Comparison of ENCODE assay signal across 12 mouse cellular contexts in the genomic region with DNA sequence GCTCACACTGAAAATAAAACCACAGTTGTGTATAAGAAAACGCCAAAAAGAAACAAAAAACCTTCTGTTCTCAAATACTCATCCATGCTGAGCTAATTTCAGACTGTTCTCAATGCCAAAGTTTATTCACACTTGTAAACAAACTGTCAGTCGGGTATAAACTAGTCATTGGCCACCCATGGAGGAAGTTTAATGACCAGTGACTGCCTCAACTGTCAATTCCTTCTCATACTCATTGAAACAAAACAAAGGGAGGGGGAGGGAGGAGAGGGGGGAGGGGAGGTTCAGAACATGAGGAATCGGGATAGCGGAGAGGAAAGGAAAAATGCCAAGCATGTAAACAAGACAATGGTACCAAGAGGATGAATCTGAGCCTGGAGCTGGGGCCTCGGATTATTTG. TPM values are rescaled to one million over a fixed set of nuclear protein-coding genes. Genes with fewer than 3 reads are reported as not detected.
DNase-seq lines count a peak whose midpoint lies in the region; ATAC-seq and TF ChIP-seq lines count a peak whose summit lies in the region.
"Had no signal": no experiment of that assay in that cellular context is flagged by ENCODE, and none has a peak within 500 bp of the region (broad histone marks: within the 10 kb centered on the region; RNA-seq: fewer than 3 reads in every experiment).

No protein-coding gene starts in this region.

- H3K9me3 ChIP-seq in lung, embryonic 15.5 days: no peaks in the 10 kb centered on the region
- H3K9me3 ChIP-seq in hindbrain, embryonic 14.5 days (ENCODE audit: control insufficient read depth, low read length): no peaks in the 10 kb centered on the region
- H3K9me3 ChIP-seq: embryonic facial prominence, embryonic 13.5 days had no signal

- no peak overlapping the region for H3K4me2 ChIP-seq in lung, embryonic 15.5 days
- H3K4me2 ChIP-seq in hindbrain, embryonic 14.5 days (replicated peaks): no peak overlapping the region
- H3K4me2 ChIP-seq: embryonic facial prominence, embryonic 13.5 days had no signal

- H3K9ac ChIP-seq in lung, embryonic 15.5 days: no peak overlapping the region
- H3K9ac ChIP-seq in hindbrain, embryonic 14.5 days: no peak overlapping the region
- H3K9ac ChIP-seq: embryonic facial prominence, embryonic 13.5 days had no signal

- no peak overlapping the region for H3K4me3 ChIP-seq in lung, embryonic 15.5 days
- H3K4me3 ChIP-seq in lung, adult 2 months (replicated peaks; ENCODE audit: extremely low read depth, low read depth, low read length): no peak overlapping the region
- no peak overlapping the region for H3K4me3 ChIP-seq in cortical plate, adult 2 months (ENCODE audit: insufficient read depth, low read length)
- H3K4me3 ChIP-seq in hindbrain, embryonic 14.5 days (replicated peaks; ENCODE audit: low read length): no peak overlapping the region
- H3K4me3 ChIP-seq: embryonic facial prominence, embryonic 13.5 days had no signal

- H3K27me3 ChIP-seq in lung, embryonic 15.5 days: no peaks in the 10 kb centered on the region
- H3K27me3 ChIP-seq in hindbrain, embryonic 14.5 days (ENCODE audit: control insufficient read depth, insufficient read depth, low read length): no peaks in the 10 kb centered on the region
- H3K27me3 ChIP-seq: embryonic facial prominence, embryonic 13.5 days had no signal

- no peak for DNase-seq in lung, adult 2 months
- peak; percentile 39 for DNase-seq in hindbrain, embryonic 14.5 days (ENCODE audit: low spot score)
- DNase-seq in retina, embryonic 14.5 days (ENCODE audit: low spot score): peak; percentile 51
- no peak for DNase-seq in kidney, adult 8-10 months
- no peak for DNase-seq in left cerebral cortex, postnatal 14 days (ENCODE audit: low spot score in 2 of 2)
- DNase-seq: kidney, postnatal 14 days; left cerebral cortex, postnatal 4 days; right cerebral cortex, postnatal 25 days had no signal

- TF ChIP-seq POLR2A in lung, adult 2 months (IDR thresholded peaks at IDR 0.05; ENCODE audit: borderline replicate concordance, extremely low read depth, low read depth, low read length): no peak
- no peak for TF ChIP-seq POLR2A in cortical plate, adult 2 months (IDR thresholded peaks at IDR 0.05; ENCODE audit: extremely low read depth, insufficient read depth, low read length)

- H3K27ac ChIP-seq in lung, embryonic 15.5 days: 0 out of 2 replicates have a peak overlapping the region, but pooled peaks have one; percentile 15
- peak overlapping the region; percentile 81; the same call in 1 of the 2 replicates for H3K27ac ChIP-seq in cortical plate, adult 2 months (ENCODE audit: insufficient read depth, low read length)
- 0 out of 2 replicates have a peak overlapping the region, but pooled peaks have one; percentile 26 for H3K27ac ChIP-seq in hindbrain, embryonic 14.5 days
- H3K27ac ChIP-seq: embryonic facial prominence, embryonic 13.5 days; macrophage had no signal

- intact Hi-C loops in left cerebral cortex, postnatal 14 days (cut with DNase I): no loop called here

- H3K4me1 ChIP-seq in lung, embryonic 15.5 days: peaks cover 11% of the 10 kb centered on the region
- H3K4me1 ChIP-seq in lung, adult 2 months (ENCODE audit: control insufficient read depth, insufficient read depth, low read length): peaks cover 2% of the 10 kb centered on the region
- H3K4me1 ChIP-seq in cortical plate, adult 2 months (ENCODE audit: control insufficient read depth, insufficient read depth, low read length): peaks cover 6% of the 10 kb centered on the region; the same call in 1 of the 2 replicates
- peaks cover 5% of the 10 kb centered on the region; the same call in 1 of the 2 replicates for H3K4me1 ChIP-seq in hindbrain, embryonic 14.5 days (replicated peaks; ENCODE audit: control insufficient read depth, insufficient read depth, low read length)
- H3K4me1 ChIP-seq: embryonic facial prominence, embryonic 13.5 days had no signal

- peak; percentile 84; the same call in 1 of the 2 replicates for ATAC-seq in lung, embryonic 15.5 days (ENCODE audit: borderline replicate concordance, extremely low read depth, low FRiP score, low TSS enrichment)
- peak; percentile 77; the same call in 1 of the 2 replicates for ATAC-seq in hindbrain, embryonic 14.5 days (ENCODE audit: low FRiP score)

- TF ChIP-seq CTCF in lung, adult 2 months (IDR thresholded peaks at IDR 0.05; ENCODE audit: insufficient read depth, low read length): no peak
- TF ChIP-seq CTCF in cortical plate, adult 2 months (IDR thresholded peaks at IDR 0.05; ENCODE audit: extremely low read depth, insufficient read depth, low read length): no peak

- peaks cover 36% of the 10 kb centered on the region for H3K36me3 ChIP-seq in lung, embryonic 15.5 days
- H3K36me3 ChIP-seq in hindbrain, embryonic 14.5 days (replicated peaks; ENCODE audit: control insufficient read depth, insufficient read depth): peaks cover 40% of the 10 kb centered on the region

- WGBS in lung, embryonic 15.5 days: 24% methylated on average over 5 of the region's 5 CpGs
- 40% methylated on average over 5 of the region's 5 CpGs for WGBS in lung, adult 2 months
- WGBS in hindbrain, embryonic 14.5 days: 28% methylated on average over 5 of the region's 5 CpGs

RNA-seq across cellular contexts. Expression of a gene that starts 41.9 kb away (rescaled TPM):
- 19.9 and 22.1 TPM in 2 replicates for polyA plus RNA-seq in lung, embryonic 15.5 days (2015; fragmentation: Nextera tagmentation; extraction: Ambion mirVana)
- 13.7 and 22.3 TPM in 2 replicates for polyA plus RNA-seq in lung, adult 2 months (2012; rRNA removed)
- 41.3 and 47.5 TPM in 2 replicates for polyA plus RNA-seq in cortical plate, adult 2 months (2012; rRNA removed)
- polyA plus RNA-seq in hindbrain, embryonic 14.5 days (2014; fragmentation: Nextera tagmentation; extraction: Ambion mirVana): 66.8 and 69.7 TPM in 2 replicates
- 10 to 100 TPM; 84.6 to 95.1 TPM for total RNA-seq in left cerebral cortex, postnatal 14 days (2021)

RNA-seq across cellular contexts. Expression of a gene that starts 55.5 kb away (rescaled TPM):
- 67.9 and 73.0 TPM in 2 replicates for polyA plus RNA-seq in lung, embryonic 15.5 days (2015; fragmentation: Nextera tagmentation; extraction: Ambion mirVana)
- polyA plus RNA-seq in lung, adult 2 months (2012; rRNA removed): 14.0 and 26.8 TPM in 2 replicates
- 43.0 and 48.3 TPM in 2 replicates for polyA plus RNA-seq in cortical plate, adult 2 months (2012; rRNA removed)
- polyA plus RNA-seq in hindbrain, embryonic 14.5 days (2014; fragmentation: Nextera tagmentation; extraction: Ambion mirVana): 95.4 and 122 TPM in 2 replicates
- 10 to 100 TPM; 44.5 to 48.1 TPM for total RNA-seq in left cerebral cortex, postnatal 14 days (2021)

Comparison
In these comparisons a context has a peak if more than half of its experiments do, and no peak if none do; other contexts are left out.
1. H3K27ac ChIP-seq: peak in every context shown above with its lines; median percentile 81 in cortical plate, adult 2 months; 26 in hindbrain, embryonic 14.5 days; 15 in lung, embryonic 15.5 days.
2. DNase-seq: peak in hindbrain, embryonic 14.5 days (single experiment) and retina, embryonic 14.5 days (single experiment); none in lung, adult 2 months (single experiment), kidney, adult 8-10 months (0 of 2) and left cerebral cortex, postnatal 14 days (0 of 2).